Mouse (Mus musculus): ENCODE results near the gene Sel1l3. TPM values are rescaled to one million over a fixed set of nuclear protein-coding genes. Genes with fewer than 3 reads are reported as not detected.

Gene Sel1l3
- polyA plus RNA-seq, 1 experiment from 2014 or later, result 8.2 TPM

DNA sequence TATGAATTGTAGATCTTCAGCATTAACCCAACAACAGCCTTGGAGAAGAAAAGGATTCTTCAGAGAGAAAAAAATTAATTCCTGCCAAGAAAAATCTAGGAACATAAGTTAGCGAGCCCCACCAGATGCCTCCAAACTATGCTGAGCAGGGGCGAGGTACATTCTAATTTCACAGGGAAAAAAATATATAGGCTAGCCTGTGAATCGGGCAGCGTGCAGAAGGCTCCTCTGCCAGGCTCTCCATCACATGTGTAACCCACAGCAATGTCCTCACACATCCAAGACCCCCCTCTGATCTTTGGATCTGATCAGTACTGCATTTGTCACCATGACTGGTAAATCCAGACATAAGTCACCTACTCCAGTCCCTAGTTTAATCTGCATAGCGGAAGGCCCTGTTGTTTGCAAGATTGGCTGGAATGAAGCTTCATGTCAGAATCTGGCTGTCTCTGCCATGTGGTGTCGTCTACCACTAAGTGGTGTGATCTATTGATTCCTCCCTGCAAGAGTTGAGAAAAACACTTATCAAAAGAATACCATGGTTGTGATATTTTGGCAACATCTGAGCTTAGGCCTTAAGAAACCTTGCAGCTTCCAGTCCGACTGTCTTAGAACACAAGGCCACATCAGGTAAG, 29.3 kb upstream of the Sel1l3 start:
- Histone ChIP-seq H3K4me3 (replicated peaks; ENCODE audit: low read length) (no peak overlapping the region), H3K27ac (no peak overlapping the region), H3K4me1 (replicated peaks; ENCODE audit: control insufficient read depth, insufficient read depth, low read length) (peaks cover 15% of the 10 kb centered on the region), H3K27me3 (ENCODE audit: control insufficient read depth, insufficient read depth, low read length) (no peaks in the 10 kb centered on the region), H3K9ac (no peak overlapping the region), H3K9me3 (ENCODE audit: control insufficient read depth, low read length) (no peaks in the 10 kb centered on the region), H3K36me3 (replicated peaks; ENCODE audit: control insufficient read depth, insufficient read depth) (no peaks in the 10 kb centered on the region), H3K4me2 (replicated peaks) (no peak overlapping the region)
- no peak for ATAC-seq (ENCODE audit: low FRiP score)
- WGBS, result 87% methylated on average over 7 of the region's 7 CpGs
- DNase-seq (ENCODE audit: low spot score), result no peak

DNA sequence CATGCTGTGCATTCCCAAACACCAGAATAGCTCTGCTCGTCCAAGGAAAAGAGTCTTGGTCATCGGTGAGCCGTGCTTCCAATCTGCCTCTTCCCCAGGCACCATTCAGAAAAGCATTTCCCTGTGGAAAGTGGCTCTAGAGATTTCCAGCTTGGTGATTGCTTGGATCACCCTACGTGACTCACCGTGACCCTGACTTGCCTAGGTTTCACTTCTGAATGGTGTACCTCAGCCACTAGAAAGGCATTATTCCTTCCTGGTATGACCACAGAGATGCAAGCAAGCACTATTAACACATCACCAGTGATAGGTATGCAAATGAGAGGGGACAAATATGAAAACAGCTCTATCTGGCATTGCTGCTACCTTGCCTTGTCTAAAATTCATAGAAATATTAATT, 28.2 kb upstream of the Sel1l3 start:
- 56% methylated on average over 5 of the region's 5 CpGs for WGBS

DNA sequence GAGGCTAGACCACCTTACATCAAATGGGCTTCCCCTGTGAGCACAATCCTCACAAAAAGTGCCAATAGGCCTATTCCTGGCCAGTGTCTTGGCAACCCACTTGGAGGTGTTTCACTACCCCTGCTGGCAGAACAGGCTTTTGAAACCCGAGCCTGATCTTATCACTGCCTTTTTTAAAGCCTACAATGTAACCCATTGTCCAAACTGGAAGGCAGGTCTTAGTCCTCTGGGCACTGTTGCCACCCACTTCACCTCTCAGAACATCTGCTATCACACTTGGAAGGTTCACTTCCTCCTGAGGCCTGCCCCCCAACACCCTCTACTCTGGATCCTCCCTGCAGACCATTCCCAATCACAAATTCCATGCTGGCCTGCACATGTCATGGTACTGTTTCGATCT, 27.4 kb upstream of the Sel1l3 start:
- Histone ChIP-seq H3K4me3 (replicated peaks; ENCODE audit: low read length) (no peak overlapping the region), H3K36me3 (replicated peaks; ENCODE audit: control insufficient read depth, insufficient read depth) (no peaks in the 10 kb centered on the region), H3K9me3 (ENCODE audit: control insufficient read depth, low read length) (no peaks in the 10 kb centered on the region), H3K9ac (no peak overlapping the region), H3K4me1 (replicated peaks; ENCODE audit: control insufficient read depth, insufficient read depth, low read length) (peaks cover 15% of the 10 kb centered on the region), H3K4me2 (replicated peaks) (no peak overlapping the region), H3K27ac (no peak overlapping the region), H3K27me3 (ENCODE audit: control insufficient read depth, insufficient read depth, low read length) (no peaks in the 10 kb centered on the region)
- 49% methylated on average over 2 of the region's 2 CpGs for WGBS
- ATAC-seq (ENCODE audit: low FRiP score), result no peak
- no peak for DNase-seq (ENCODE audit: low spot score)

More for the DNA sequence above, 28.2 kb upstream of the Sel1l3 start:
- H3K9me3 ChIP-seq (ENCODE audit: control insufficient read depth, low read length), result no peaks in the 10 kb centered on the region
- H3K4me1 ChIP-seq (replicated peaks; ENCODE audit: control insufficient read depth, insufficient read depth, low read length), result peaks cover 15% of the 10 kb centered on the region
- no peak overlapping the region for H3K4me2 ChIP-seq (replicated peaks)
- H3K9ac ChIP-seq, result no peak overlapping the region
- ATAC-seq (ENCODE audit: low FRiP score), result no peak
- H3K4me3 ChIP-seq (replicated peaks; ENCODE audit: low read length), result no peak overlapping the region
- H3K27ac ChIP-seq, result no peak overlapping the region
- H3K36me3 ChIP-seq (replicated peaks; ENCODE audit: control insufficient read depth, insufficient read depth), result no peaks in the 10 kb centered on the region
- H3K27me3 ChIP-seq (ENCODE audit: control insufficient read depth, insufficient read depth, low read length), result no peaks in the 10 kb centered on the region
- no peak for DNase-seq (ENCODE audit: low spot score)

DNA sequence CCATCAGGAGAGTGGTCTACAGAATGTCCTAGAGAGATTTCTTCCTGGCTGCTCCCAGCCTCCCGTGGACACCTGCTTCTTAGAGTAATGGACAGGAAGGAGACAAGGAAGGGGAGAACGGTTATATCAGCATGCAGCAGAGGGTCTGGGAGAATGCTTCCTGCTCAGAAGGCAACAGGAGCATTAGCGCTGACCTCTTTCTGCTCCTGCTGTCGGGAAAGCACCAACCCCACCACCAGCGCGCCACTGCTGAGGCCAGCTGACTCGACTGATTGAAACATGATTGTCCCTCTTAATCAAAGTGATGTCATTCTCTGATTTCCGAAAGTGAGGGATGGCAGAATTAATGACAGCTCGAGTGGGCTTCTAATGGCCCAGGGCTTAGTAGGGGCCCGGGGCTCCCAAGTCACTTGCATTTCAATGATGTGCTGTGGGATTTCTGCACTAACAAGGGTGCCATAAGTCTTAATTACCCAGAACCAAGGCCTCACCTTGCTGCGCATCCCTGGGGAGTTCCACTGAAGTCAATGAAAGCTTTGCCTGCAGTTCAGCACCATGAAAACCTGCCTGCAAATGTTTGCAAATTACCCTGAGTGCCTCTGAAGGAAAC, 26.2 kb upstream of the Sel1l3 start:
- no peak overlapping the region for H3K4me3 ChIP-seq (replicated peaks; ENCODE audit: low read length)
- no peaks in the 10 kb centered on the region for H3K36me3 ChIP-seq (replicated peaks; ENCODE audit: control insufficient read depth, insufficient read depth)
- ATAC-seq (ENCODE audit: low FRiP score), result no peak
- H3K9ac ChIP-seq, result no peak overlapping the region
- H3K9me3 ChIP-seq (ENCODE audit: control insufficient read depth, low read length), result no peaks in the 10 kb centered on the region
- peaks cover 15% of the 10 kb centered on the region for H3K4me1 ChIP-seq (replicated peaks; ENCODE audit: control insufficient read depth, insufficient read depth, low read length)
- no peak overlapping the region for H3K27ac ChIP-seq
- no peak overlapping the region for H3K4me2 ChIP-seq (replicated peaks)
- no peak for DNase-seq (ENCODE audit: low spot score)
- H3K27me3 ChIP-seq (ENCODE audit: control insufficient read depth, insufficient read depth, low read length), result no peaks in the 10 kb centered on the region
- 40% methylated on average over 11 of the region's 11 CpGs for WGBS

DNA sequence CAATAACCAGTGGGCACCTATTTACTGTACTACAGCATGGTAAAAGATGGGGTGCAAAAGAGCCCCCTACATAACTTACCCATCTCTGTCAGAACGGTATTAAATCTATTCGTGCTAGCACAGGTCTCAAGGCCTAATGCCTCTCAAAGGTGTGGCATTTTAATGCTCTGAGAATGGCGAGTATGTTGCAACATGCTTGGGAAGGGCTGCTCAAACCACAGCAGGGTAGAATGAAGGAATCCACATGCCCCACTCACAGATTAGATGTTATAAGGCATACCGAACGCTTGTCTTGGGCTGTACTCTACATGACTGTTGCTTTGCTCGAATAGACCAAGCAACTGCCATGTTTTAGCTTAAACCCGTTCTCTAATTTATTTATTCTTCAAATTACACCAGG, 25.5 kb upstream of the Sel1l3 start:
- no peaks in the 10 kb centered on the region for H3K27me3 ChIP-seq (ENCODE audit: control insufficient read depth, insufficient read depth, low read length)
- no peaks in the 10 kb centered on the region for H3K36me3 ChIP-seq (replicated peaks; ENCODE audit: control insufficient read depth, insufficient read depth)
- no peak overlapping the region for H3K4me3 ChIP-seq (replicated peaks; ENCODE audit: low read length)
- no peak overlapping the region for H3K9ac ChIP-seq
- H3K27ac ChIP-seq, result no peak overlapping the region
- H3K9me3 ChIP-seq (ENCODE audit: control insufficient read depth, low read length), result no peaks in the 10 kb centered on the region
- H3K4me1 ChIP-seq (replicated peaks; ENCODE audit: control insufficient read depth, insufficient read depth, low read length), result peaks cover 15% of the 10 kb centered on the region
- H3K4me2 ChIP-seq (replicated peaks), result no peak overlapping the region
- ATAC-seq (ENCODE audit: low FRiP score) (no peak), DNase-seq (ENCODE audit: low spot score) (no peak)
- WGBS, result 94% methylated on average over 7 of the region's 7 CpGs

DNA sequence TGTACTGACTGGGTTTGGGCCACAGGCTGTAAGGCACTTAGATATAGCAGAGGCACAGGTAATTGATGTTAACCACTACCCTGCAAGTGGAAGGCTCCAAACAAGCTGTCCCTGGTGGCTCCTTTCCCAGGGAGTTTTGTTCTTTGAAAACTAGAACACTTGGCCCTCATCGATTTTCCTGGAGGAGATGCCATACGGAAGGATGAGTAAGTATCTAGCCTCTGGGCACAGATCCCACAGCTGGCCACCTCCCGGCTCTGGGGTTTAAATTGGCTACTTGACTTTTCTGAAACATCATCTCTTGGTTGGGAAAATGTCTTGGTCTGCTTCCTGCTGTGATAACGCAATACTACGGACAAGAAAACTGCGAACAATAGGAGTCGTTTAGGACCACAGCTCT, 25.0 kb upstream of the Sel1l3 start:
- Histone ChIP-seq H3K27ac (no peak overlapping the region), H3K27me3 (ENCODE audit: control insufficient read depth, insufficient read depth, low read length) (no peaks in the 10 kb centered on the region), H3K9me3 (ENCODE audit: control insufficient read depth, low read length) (no peaks in the 10 kb centered on the region), H3K4me2 (replicated peaks) (no peak overlapping the region), H3K36me3 (replicated peaks; ENCODE audit: control insufficient read depth, insufficient read depth) (no peaks in the 10 kb centered on the region), H3K4me3 (replicated peaks; ENCODE audit: low read length) (no peak overlapping the region), H3K4me1 (replicated peaks; ENCODE audit: control insufficient read depth, insufficient read depth, low read length) (peaks cover 15% of the 10 kb centered on the region), H3K9ac (no peak overlapping the region)
- ATAC-seq (ENCODE audit: low FRiP score) (no peak), DNase-seq (ENCODE audit: low spot score) (no peak)
- 76% methylated on average over 7 of the region's 7 CpGs for WGBS

DNA sequence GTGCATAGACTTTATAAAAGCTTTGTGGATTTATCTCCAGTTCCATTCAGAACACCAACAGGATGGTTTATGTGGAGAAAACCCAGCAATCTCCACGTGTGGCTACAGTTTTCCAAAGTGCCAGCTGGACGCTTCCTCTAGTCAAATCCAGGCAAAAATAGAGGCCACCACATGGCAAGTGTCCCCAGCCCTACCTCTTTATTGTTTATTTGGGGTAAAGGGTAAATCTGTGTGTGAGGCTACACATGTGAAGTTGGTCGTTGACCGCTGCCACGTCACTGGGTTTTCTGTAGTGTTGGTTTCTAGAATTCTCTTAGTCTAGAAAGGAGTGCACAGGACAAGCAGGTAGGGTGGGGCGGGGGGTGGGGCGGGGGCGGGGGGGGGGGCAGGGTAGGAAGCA, 23.0 kb upstream of the Sel1l3 start:
- H3K4me1 ChIP-seq (replicated peaks; ENCODE audit: control insufficient read depth, insufficient read depth, low read length), result peaks cover 15% of the 10 kb centered on the region
- DNase-seq (ENCODE audit: low spot score) (no peak), ATAC-seq (ENCODE audit: low FRiP score) (no peak)

DNA sequence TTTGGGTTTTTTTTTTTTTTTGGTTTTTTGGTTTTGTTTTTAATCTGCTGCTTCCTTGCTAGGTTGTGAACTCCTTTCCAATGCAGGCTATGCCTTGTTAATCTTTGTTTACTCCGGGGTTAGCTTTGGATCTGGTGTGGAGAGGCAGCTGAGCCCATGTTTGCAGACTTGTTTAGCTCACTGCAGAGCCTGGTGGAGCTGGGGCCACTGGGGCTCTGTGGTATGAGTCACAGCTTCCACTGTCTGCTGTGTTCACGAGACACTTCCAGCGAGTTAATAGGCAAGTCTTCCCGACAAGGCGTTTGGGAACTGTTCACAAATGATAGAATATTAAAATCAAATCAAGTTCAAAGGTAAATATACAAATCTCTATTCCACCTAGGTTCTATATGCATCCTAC, 22.4 kb upstream of the Sel1l3 start:
- no peak for DNase-seq (ENCODE audit: low spot score)
- Histone ChIP-seq H3K27me3 (ENCODE audit: control insufficient read depth, insufficient read depth, low read length) (no peaks in the 10 kb centered on the region), H3K4me1 (replicated peaks; ENCODE audit: control insufficient read depth, insufficient read depth, low read length) (peaks cover 13% of the 10 kb centered on the region), H3K9me3 (ENCODE audit: control insufficient read depth, low read length) (no peaks in the 10 kb centered on the region), H3K4me2 (replicated peaks) (no peak overlapping the region), H3K4me3 (replicated peaks; ENCODE audit: low read length) (no peak overlapping the region), H3K9ac (no peak overlapping the region), H3K27ac (no peak overlapping the region), H3K36me3 (replicated peaks; ENCODE audit: control insufficient read depth, insufficient read depth) (no peaks in the 10 kb centered on the region)
- ATAC-seq (ENCODE audit: low FRiP score), result no peak
- 55% methylated on average over 5 of the region's 5 CpGs for WGBS

More for the DNA sequence above, 23.0 kb upstream of the Sel1l3 start:
- no peaks in the 10 kb centered on the region for H3K36me3 ChIP-seq (replicated peaks; ENCODE audit: control insufficient read depth, insufficient read depth)
- H3K9me3 ChIP-seq (ENCODE audit: control insufficient read depth, low read length), result no peaks in the 10 kb centered on the region
- H3K27ac ChIP-seq, result no peak overlapping the region
- whole genome bisulfite sequencing, result 87% methylated on average over 7 of the region's 8 CpGs
- H3K4me2 ChIP-seq (replicated peaks), result no peak overlapping the region
- H3K9ac ChIP-seq, result no peak overlapping the region
- no peaks in the 10 kb centered on the region for H3K27me3 ChIP-seq (ENCODE audit: control insufficient read depth, insufficient read depth, low read length)
- no peak overlapping the region for H3K4me3 ChIP-seq (replicated peaks; ENCODE audit: low read length)

DNA sequence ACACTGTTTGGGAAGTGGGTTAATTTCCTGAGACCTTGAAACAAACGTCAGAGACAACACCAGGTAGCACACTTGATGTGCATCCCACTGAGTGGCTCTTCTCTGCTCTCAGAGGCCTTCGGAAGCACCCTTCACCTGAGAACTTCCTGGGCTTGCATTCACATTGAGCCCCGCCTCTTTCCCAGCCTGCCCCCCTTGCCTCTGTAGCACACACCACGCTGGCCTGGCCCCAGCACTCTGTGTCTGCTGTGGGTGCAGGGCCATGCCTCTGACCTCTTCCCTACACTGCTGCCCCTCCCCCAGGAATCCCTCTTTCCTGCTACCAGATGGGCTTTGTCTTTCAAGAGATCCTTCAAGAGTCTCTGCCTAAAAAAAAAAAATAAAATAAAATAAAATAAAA, 21.8 kb upstream of the Sel1l3 start:
- ATAC-seq (ENCODE audit: low FRiP score), result 0 out of 2 replicates have a peak, but pooled peaks have one; percentile 15

More for the DNA sequence above, 21.8 kb upstream of the Sel1l3 start:
- Histone ChIP-seq H3K4me3 (replicated peaks; ENCODE audit: low read length) (no peak overlapping the region), H3K4me1 (replicated peaks; ENCODE audit: control insufficient read depth, insufficient read depth, low read length) (peaks cover 9% of the 10 kb centered on the region), H3K27me3 (ENCODE audit: control insufficient read depth, insufficient read depth, low read length) (no peaks in the 10 kb centered on the region), H3K9ac (no peak overlapping the region), H3K4me2 (replicated peaks) (no peak overlapping the region), H3K36me3 (replicated peaks; ENCODE audit: control insufficient read depth, insufficient read depth) (no peaks in the 10 kb centered on the region), H3K9me3 (ENCODE audit: control insufficient read depth, low read length) (no peaks in the 10 kb centered on the region), H3K27ac (no peak overlapping the region)
- WGBS, result 26% methylated on average over 4 of the region's 4 CpGs
- DNase-seq (ENCODE audit: low spot score), result no peak

Measured in hindbrain, embryonic 14.5 days (tissue).